Mouse (Mus musculus): ENCODE results near the gene 1810055G02Rik.
A peak's percentile ranks its signal among the peaks of the same experiment; 100 is the strongest.

GRCm38 (mm10) chr19:3694476-3694875 lies 13.6 kb upstream of the 1810055G02Rik start:
- TF ChIP-seq CTCF (IDR thresholded peaks at IDR 0.05; ENCODE audit: control insufficient read depth, insufficient read depth, insufficient read length) (no peak), MAX (IDR thresholded peaks at IDR 0.05) (no peak), MYOD1 (IDR thresholded peaks at IDR 0.05; ENCODE audit: control insufficient read depth, insufficient read length, low read depth) (peak; percentile 20), MYOG (IDR thresholded peaks at IDR 0.05; ENCODE audit: control insufficient read depth, extremely low read depth, insufficient read length) (no peak), USF1 (IDR thresholded peaks at IDR 0.05; ENCODE audit: low read depth) (no peak), CEBPB (IDR thresholded peaks at IDR 0.05; ENCODE audit: low read depth) (no peak)
